Mouse (Mus musculus) layer of hippocampus, adult 8-10 months (tissue): ENCODE results near the gene Rras2. TPM values are rescaled to one million over a fixed set of nuclear protein-coding genes. Genes with fewer than 3 reads are reported as not detected.
A peak's percentile ranks its signal among the peaks of the same experiment; 100 is the strongest.

Experiments used
- DNase-seq, 2 experiments: peaks; one replicate each; pipeline ENCODE4 v3.0.0; 2022; ENCODE audit warnings: low spot score in 2 of 2
- total RNA-seq, 4 experiments: library from RNA; stranded (reverse); gene quantifications; 2 replicates each; pipeline ENCODE4 v1.2.4; 2022

Gene Rras2
- 10 to 100 TPM; 21.6 to 25.8 (median 23.3) TPM for total RNA-seq

GRCm38 (mm10) chr7:114117444-114117905, at the start of gene Rras2:
Gene Rras2 (minus strand): TSS chr7:114117781.
- DNase-seq, result peak; percentile 64 to 82

GRCm38 (mm10) chr7:114162975-114163374, 45.4 kb upstream of the Rras2 start:
- DNase-seq, result no peak

GRCm38 (mm10) chr7:114161101-114161500, 43.5 kb upstream of the Rras2 start:
- no peak for DNase-seq

- DNase-seq, result peak; percentile 34 to 46
Measured at GRCm38 (mm10) chr7:114157716-114158278, 40.2 kb upstream of the Rras2 start.

GRCm38 (mm10) chr7:114156364-114156763, 38.8 kb upstream of the Rras2 start:
- DNase-seq, result no peak

GRCm38 (mm10) chr7:114155053-114155865, 37.7 kb upstream of the Rras2 start:
- DNase-seq, result no peak

- peak; percentile 76 to 86 for DNase-seq
Measured at GRCm38 (mm10) chr7:114151036-114151780, 33.6 kb upstream of the Rras2 start.

GRCm38 (mm10) chr7:114149564-114149963, 32.0 kb upstream of the Rras2 start:
- no peak for DNase-seq

GRCm38 (mm10) chr7:114149135-114149534, 31.6 kb upstream of the Rras2 start:
- no peak for DNase-seq

- no peak for DNase-seq
Measured at GRCm38 (mm10) chr7:114145841-114146240, 28.3 kb upstream of the Rras2 start.

GRCm38 (mm10) chr7:114142151-114142798, 24.7 kb upstream of the Rras2 start:
- DNase-seq, result no peak

- DNase-seq, result no peak
Measured at GRCm38 (mm10) chr7:114140026-114140425, 22.4 kb upstream of the Rras2 start.

- no peak for DNase-seq
Measured at GRCm38 (mm10) chr7:114139400-114139799, 21.8 kb upstream of the Rras2 start.

GRCm38 (mm10) chr7:114138261-114138660, 20.7 kb upstream of the Rras2 start:
- no peak for DNase-seq

- no peak for DNase-seq
Measured at GRCm38 (mm10) chr7:114135166-114135565, 17.6 kb upstream of the Rras2 start.

- DNase-seq, result no peak
Measured at GRCm38 (mm10) chr7:114133957-114134356, 16.4 kb upstream of the Rras2 start.

- DNase-seq, result no peak
Measured at GRCm38 (mm10) chr7:114132316-114132715, 14.7 kb upstream of the Rras2 start.

GRCm38 (mm10) chr7:114129281-114129680, 11.7 kb upstream of the Rras2 start:
- DNase-seq, result no peak

GRCm38 (mm10) chr7:114118180-114118579, 599 bp upstream of the Rras2 start:
- DNase-seq, result no peak

- no peak for DNase-seq
Measured at GRCm38 (mm10) chr7:114116711-114117351, 750 bp downstream of the Rras2 start.

GRCm38 (mm10) chr7:114115961-114116360, 1.6 kb downstream of the Rras2 start:
- no peak for DNase-seq
